Mouse (Mus musculus): ENCODE measurements around the gene Kifc5b. TPM values are rescaled to one million over a fixed set of nuclear protein-coding genes. Genes with fewer than 3 reads are reported as not detected.

The Kifc5b gene
- polyA plus RNA-seq, 1 experiment: 15.4 TPM

DNA sequence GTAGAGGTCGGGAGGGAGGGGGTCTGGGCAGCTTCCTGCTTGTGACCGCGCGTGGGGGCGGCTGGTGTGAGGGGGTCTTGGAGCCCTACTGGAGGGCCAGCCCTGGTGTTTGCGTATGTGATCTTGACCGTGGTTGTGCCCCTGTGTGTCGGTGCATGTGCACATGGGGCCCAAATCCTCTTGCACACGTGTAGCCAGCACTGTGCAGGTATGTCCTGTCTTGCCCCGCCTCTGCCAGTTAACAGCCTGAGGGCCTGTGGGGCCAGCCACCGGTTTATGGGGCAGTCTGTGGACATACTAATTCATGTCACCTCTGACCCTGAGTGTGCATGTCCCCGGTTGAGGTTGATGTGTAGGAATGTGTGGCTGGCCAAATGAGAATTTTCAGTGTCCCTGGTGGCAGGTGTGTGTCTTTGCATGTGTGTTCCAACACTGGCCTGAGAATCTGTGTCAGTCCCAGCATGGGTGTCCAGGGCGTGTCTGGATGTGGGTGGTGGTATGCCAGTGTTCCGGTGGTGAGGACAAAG lies 32.2 kb downstream of the Kifc5b start:
- Histone ChIP-seq H3ac (ENCODE audit: control insufficient read depth, insufficient read length) (no peak overlapping the region), H3K36me3 (ENCODE audit: control insufficient read depth, insufficient read depth) (no peaks in the 10 kb centered on the region), H3K79me2 (ENCODE audit: control insufficient read depth, insufficient read depth) (no peaks in the 10 kb centered on the region), H3K27me3 (ENCODE audit: control insufficient read depth, insufficient read depth, insufficient read length) (no peaks in the 10 kb centered on the region), H3K4me3 (peak overlapping the region; percentile 25), H3K4me2 (ENCODE audit: low read depth) (peak overlapping the region; percentile 48)
- TF ChIP-seq POLR2AphosphoS2 (IDR thresholded peaks at IDR 0.05; ENCODE audit: insufficient read length, low read depth) (no peak), MAX (IDR thresholded peaks at IDR 0.05; ENCODE audit: low read depth) (no peak), MYOG (IDR thresholded peaks at IDR 0.05; ENCODE audit: control insufficient read depth in 1 of 3, insufficient read depth in 1 of 3, insufficient read length in 2 of 3, low read depth in 2 of 3) (peak in 1 of 3 experiments; percentile 50), MYOD1 (IDR thresholded peaks at IDR 0.05; ENCODE audit: control insufficient read depth in 1 of 3, insufficient read length in 2 of 3, low read depth in 2 of 3) (peak in 1 of 3 experiments; percentile 40)

DNA sequence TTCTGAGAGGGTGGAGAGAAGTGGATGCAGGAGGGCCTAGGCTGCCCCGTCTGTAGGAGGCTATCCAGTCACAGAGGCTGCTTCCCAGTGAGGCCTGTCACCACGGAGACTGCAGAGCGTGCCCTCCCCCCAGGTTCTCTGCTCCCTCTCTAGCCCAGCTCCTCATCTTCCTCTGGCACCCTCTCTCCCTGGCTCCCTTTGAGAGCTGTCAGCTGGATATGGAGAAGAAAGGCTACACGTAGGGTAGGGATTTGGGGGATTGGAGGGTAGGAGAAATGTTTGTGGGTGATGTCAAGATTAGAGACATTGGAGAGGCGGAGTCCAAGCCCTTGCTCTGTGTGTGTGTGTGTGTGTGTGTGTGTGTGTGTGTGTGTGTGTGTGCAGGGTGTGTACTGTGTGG lies 33.0 kb downstream of the Kifc5b start:
- Histone ChIP-seq H3ac (ENCODE audit: control insufficient read depth, insufficient read length) (no peak overlapping the region), H3K4me2 (ENCODE audit: low read depth) (no peak overlapping the region), H3K36me3 (ENCODE audit: control insufficient read depth, insufficient read depth) (no peaks in the 10 kb centered on the region), H3K79me2 (ENCODE audit: control insufficient read depth, insufficient read depth) (no peaks in the 10 kb centered on the region), H3K27me3 (ENCODE audit: control insufficient read depth, insufficient read depth, insufficient read length) (no peaks in the 10 kb centered on the region), H3K4me3 (no peak overlapping the region)
- TF ChIP-seq USF1 (IDR thresholded peaks at IDR 0.05; ENCODE audit: low read depth) (no peak), POLR2A (IDR thresholded peaks at IDR 0.05; ENCODE audit: insufficient read length, low read depth) (no peak), POLR2AphosphoS2 (IDR thresholded peaks at IDR 0.05; ENCODE audit: insufficient read length, low read depth) (no peak), CEBPB (IDR thresholded peaks at IDR 0.05; ENCODE audit: insufficient read depth, poor library complexity, severe bottlenecking) (no peak), TCF12 (IDR thresholded peaks at IDR 0.05; ENCODE audit: insufficient read depth, poor library complexity, severe bottlenecking) (no peak), MYOD1 (IDR thresholded peaks at IDR 0.05; ENCODE audit: control insufficient read depth in 1 of 3, insufficient read length in 2 of 3, low read depth in 2 of 3) (no peak), E2F4 (IDR thresholded peaks at IDR 0.05; ENCODE audit: insufficient read depth) (no peak), MYOG (IDR thresholded peaks at IDR 0.05; ENCODE audit: control insufficient read depth in 1 of 3, insufficient read depth in 1 of 3, insufficient read length in 2 of 3, low read depth in 2 of 3) (no peak), MAX (IDR thresholded peaks at IDR 0.05; ENCODE audit: low read depth) (no peak), REST (IDR thresholded peaks at IDR 0.05; ENCODE audit: insufficient read depth, insufficient read length) (no peak)

DNA sequence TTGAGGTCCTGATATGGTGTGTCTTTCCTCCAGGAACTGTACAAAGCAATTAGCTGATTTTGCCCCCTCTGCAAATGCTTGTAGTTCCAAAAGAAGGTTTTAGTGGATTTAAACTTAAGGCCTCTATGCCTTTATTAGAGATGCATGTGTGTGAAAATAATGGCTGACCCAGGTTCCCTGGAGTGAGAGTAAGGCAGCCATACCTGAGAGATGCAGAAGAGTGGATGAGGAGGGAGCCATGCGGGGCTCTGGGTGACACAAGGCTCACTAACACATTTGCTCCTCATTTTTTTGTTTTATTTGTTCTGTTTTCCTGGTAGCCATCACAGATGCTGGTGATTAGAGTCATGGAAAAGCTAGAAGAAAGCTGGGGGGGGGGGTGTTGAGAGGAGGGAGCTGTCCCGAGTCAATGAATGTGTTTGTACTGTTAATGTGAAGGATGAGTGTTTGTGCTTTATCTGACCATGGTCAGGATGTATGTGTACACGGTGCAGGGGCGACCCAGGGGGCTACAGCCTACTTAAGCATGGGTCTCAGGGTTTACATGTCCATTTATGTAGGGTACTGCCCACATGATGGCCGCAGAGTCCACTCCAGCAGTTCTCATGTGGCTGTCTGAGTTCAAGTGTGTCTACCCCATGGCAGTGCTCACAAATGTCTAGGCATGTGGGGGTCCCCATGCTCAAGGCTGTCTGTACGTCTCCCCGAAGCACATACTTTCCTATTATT lies 33.8 kb downstream of the Kifc5b start:
- Histone ChIP-seq H3K36me3 (ENCODE audit: control insufficient read depth, insufficient read depth) (no peaks in the 10 kb centered on the region), H3K4me2 (ENCODE audit: low read depth) (no peak overlapping the region), H3K4me3 (no peak overlapping the region), H3K79me2 (ENCODE audit: control insufficient read depth, insufficient read depth) (no peaks in the 10 kb centered on the region), H3ac (ENCODE audit: control insufficient read depth, insufficient read length) (no peak overlapping the region), H3K27me3 (ENCODE audit: control insufficient read depth, insufficient read depth, insufficient read length) (no peaks in the 10 kb centered on the region)
- no peak for TF ChIP-seq REST (IDR thresholded peaks at IDR 0.05; ENCODE audit: insufficient read depth, insufficient read length)
- no peak for TF ChIP-seq MYOD1 (IDR thresholded peaks at IDR 0.05; ENCODE audit: control insufficient read depth in 1 of 3, insufficient read length in 2 of 3, low read depth in 2 of 3)
- TF ChIP-seq MYOG (IDR thresholded peaks at IDR 0.05; ENCODE audit: control insufficient read depth in 1 of 3, insufficient read depth in 1 of 3, insufficient read length in 2 of 3, low read depth in 2 of 3): no peak

DNA sequence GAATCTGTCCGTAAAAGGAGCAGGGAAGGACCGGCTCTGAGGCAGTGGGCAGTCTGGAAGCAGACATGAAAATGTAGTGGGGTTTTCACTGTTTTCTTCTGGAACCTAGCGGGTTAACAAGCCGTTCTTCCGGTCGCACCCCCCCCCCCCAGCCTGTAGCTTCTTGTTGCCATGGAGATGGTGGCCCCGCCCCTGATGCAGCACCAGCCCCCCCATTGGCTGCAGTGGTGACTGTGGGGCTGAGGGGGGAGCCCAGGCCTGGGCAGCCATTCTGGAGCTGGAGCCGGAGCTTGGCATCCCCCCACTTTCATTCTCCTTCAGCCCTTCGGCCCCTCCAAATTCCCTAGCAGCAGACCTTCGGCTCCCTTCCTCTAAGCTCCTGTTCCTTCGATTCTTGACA lies 34.5 kb downstream of the Kifc5b start:
- Histone ChIP-seq H3K27me3 (ENCODE audit: control insufficient read depth, insufficient read depth, insufficient read length) (no peaks in the 10 kb centered on the region), H3K4me3 (no peak overlapping the region), H3K4me2 (ENCODE audit: low read depth) (no peak overlapping the region), H3ac (ENCODE audit: control insufficient read depth, insufficient read length) (no peak overlapping the region), H3K79me2 (ENCODE audit: control insufficient read depth, insufficient read depth) (no peaks in the 10 kb centered on the region), H3K36me3 (ENCODE audit: control insufficient read depth, insufficient read depth) (no peaks in the 10 kb centered on the region)
- no peak for TF ChIP-seq E2F4 (IDR thresholded peaks at IDR 0.05; ENCODE audit: insufficient read depth)

DNA sequence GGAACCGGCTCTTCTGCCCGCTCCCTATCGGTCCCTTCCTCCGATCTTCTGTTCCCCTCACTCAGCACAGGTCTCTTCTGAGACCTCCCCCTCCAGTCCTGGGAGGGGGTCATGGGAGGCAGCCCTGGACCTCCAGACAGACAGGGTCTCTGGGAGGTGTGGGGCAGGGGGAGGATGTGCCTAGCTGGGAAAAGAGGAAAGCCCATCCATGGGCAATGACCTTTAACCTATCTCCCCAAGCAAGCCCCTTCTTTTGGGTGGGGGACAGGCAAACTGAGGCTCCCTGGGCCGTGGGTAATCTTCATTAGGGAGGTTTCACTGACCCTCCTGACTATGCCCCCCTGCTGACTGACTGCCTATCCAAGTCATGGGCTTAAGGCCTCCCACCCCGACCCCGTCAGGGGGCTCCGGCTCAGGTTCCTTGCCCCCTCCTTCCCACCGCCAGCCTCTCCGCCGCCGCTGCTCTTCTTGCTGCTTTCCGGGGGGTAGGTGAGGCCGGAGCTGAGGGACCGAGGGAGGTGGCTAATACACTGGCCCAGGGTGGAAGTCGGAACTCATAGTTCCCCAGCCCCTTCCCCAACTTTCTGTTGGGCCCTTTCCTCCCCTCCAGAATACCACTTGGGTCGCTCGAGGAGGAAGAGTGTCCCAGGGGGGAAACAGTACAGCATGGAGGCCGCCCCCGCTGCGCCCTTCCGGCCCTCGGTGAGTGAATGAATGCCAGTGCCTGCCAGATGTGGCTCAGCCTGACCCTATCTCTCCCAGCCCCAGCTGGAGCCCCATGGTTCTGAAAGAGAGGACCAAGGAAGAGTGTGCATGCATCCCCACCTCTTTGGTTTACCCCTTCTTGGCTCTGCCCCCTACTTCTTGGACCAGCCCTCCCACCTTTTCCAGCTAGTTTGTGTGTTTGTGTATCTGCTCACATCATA lies 35.3 kb downstream of the Kifc5b start:
- H3K27me3 ChIP-seq (ENCODE audit: control insufficient read depth, insufficient read depth, insufficient read length): no peaks in the 10 kb centered on the region
- no peak for TF ChIP-seq POLR2AphosphoS2 (IDR thresholded peaks at IDR 0.05; ENCODE audit: insufficient read length, low read depth)
- TF ChIP-seq CEBPB (IDR thresholded peaks at IDR 0.05; ENCODE audit: insufficient read depth, poor library complexity, severe bottlenecking): no peak
- TF ChIP-seq POLR2A (IDR thresholded peaks at IDR 0.05; ENCODE audit: insufficient read length, low read depth): no peak
- H3ac ChIP-seq (ENCODE audit: control insufficient read depth, insufficient read length): no peak overlapping the region
- no peaks in the 10 kb centered on the region for H3K36me3 ChIP-seq (ENCODE audit: control insufficient read depth, insufficient read depth)
- no peak overlapping the region for H3K4me2 ChIP-seq (ENCODE audit: low read depth)
- H3K4me3 ChIP-seq: no peak overlapping the region
- H3K79me2 ChIP-seq (ENCODE audit: control insufficient read depth, insufficient read depth): no peaks in the 10 kb centered on the region
